Mouse (Mus musculus) thymus, postnatal 0 days (tissue): ENCODE measurements at regions not wholly inside any gene's neighbourhood (a gene's known extent, or its start where the extent isn't known, plus 50 kb on each side); places are given as distances from the start of the nearest gene placed in this dataset.

Source experiments
- DNase-seq: peaks from one replicate; pipeline ENCODE4 v3.0.0-alpha.2; 2015; ENCODE audit warnings: low spot score

DNA sequence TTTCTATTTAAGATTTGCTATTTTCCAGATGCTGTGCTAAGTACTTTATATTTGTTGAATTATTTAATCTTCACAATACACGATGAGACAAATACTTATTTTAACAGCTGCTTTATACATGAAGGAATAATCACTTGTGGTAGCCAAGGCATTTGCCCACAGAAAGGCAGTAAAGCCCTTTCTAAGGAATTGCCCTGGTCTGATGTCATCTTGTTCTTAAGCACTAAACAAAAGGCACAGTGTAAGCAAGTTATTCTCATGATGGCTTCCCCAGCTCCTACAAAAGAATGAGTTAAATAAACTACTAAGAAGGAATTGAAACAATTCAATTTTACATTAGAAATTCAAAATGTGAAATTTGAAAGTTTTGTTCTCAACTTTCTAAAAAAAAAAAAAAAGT is 358.8 kb downstream of the Cenpc1 start:
- DNase-seq: no peak

DNA sequence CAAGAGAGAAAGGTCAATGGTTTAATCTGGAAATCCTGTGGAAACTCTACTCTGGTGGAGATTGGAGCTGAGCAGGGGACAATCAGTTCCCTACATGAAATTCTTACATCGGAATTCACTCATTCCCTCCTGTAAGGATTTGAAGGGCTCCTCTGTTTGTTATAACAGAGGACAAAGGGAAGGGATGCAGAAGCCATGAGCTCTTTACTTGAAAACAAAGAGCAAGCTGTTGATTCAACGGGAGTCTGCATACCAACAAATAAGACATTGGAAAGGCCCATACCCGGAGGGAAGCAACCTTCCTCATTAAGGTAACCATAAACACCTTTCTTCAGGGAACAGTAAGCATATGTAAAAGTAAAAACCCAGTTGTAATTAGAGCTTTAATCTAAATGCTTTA is 359.3 kb downstream of the Cenpc1 start:
- DNase-seq: no peak

DNA sequence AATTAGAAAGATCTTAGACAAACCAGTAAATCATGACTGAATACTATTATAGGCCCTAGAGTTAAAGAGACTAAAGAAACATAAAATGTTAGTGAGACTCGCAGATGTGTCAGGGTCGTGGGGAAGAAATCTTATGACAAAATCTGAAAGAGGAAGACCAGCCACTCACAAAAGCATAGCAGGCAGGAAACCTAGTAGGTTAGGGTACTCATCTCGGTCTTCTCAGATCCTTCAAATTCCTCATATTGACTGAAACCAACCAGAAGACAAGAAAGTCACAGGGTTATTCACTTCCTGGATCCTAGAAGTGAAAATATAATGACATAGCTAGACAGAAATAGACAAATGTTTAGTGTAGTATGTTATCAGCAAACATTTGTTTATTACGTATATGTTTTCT is 387.5 kb downstream of the Cenpc1 start:
- DNase-seq: no peak

DNA sequence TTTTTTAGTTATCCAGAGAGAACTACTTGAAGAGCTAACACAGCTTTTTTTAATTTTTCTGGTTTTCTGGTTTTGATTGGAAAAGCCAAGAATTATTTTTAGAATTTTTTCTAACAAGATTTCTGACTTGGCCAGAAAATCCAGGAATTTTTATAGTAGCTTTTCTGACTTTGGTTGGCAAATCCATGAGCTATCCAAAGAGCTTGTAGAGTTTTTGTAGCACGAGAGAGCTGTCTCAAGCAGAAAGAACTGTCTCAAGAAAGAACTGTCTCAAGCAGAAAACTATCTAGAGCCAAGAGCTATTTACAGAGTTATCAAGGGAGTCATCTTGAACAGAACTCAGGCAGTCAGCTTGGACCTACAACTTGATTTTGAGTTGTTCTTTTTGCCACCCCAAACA is 394.3 kb downstream of the Cenpc1 start:
- DNase-seq: no peak

DNA sequence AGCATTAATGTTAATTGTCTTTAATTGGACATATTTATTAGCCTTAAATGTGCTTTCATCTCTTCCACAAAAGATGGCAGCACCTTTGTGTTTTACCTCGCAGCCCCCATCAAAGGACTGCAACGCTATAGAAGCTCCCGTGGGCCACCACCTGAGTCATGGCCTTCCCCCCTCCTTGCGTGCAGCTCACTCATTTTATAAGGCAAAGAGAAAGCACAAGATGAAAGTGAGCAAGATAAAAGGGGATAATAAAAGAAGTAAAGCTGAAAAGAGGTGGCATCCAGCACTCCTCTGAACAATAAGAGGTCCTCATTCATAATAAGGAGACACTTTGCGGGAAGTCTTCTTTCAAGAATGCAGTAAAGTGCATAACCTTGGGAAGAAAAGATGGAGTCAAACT is 403.9 kb downstream of the Cenpc1 start:
- no peak for DNase-seq

DNA sequence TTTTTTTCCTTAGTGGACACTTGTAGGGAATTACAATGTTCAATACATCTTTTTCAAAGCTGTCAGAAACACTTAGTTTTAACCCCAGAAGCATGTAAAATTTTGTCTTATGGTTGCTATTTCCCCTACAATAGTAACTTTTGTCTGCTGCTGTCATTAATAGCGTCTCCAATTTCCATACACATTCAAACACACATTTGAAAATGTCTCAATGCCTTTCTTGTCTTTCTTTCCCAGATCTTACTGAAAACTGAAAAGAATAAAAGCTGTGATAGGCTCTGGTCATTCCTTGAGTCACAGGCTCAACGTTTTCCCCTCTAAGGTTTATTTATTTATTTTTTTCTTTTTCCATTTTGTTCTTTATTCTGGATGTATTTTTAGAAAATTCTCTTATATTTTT is 444.3 kb downstream of the Cenpc1 start:
- DNase-seq: no peak

DNA sequence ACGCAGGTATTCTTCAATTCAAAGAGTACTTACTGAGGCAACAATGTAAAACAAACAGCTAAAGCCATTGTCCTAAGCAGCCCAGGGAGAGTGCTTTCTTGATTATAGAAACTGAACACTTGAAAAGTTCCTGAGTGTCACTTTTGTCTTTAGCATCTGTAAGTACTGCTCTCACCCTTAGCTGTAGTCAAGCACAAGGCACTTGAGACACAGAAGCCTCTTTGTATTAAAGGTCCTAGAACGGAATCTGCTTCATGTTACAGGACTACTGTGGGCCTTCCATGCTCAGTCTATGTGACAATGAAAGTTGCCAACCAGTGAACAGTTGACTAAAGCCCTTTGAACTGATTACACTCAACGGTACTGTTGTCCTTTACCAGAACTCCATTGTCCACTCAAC is 450.6 kb downstream of the Cenpc1 start:
- no peak for DNase-seq

DNA sequence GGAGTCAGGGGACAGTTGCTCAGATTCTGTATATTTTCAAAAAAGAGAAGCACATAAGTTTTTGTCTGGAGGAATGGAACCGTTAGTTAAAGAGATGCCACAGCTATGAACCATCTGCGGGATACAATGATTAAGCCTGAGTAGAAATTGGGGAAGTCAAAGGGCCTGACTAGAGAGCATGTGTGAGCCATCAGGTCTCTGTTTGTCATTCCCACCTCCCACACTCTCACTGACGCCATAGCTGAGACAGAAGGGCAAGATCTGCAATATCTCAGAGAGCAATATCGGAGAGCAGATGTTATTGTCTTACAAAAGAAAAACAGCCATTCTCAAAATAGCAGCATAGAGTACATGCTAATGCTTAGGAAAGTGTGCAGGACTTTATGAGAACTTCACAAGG is 452.8 kb downstream of the Cenpc1 start:
- DNase-seq: no peak

DNA sequence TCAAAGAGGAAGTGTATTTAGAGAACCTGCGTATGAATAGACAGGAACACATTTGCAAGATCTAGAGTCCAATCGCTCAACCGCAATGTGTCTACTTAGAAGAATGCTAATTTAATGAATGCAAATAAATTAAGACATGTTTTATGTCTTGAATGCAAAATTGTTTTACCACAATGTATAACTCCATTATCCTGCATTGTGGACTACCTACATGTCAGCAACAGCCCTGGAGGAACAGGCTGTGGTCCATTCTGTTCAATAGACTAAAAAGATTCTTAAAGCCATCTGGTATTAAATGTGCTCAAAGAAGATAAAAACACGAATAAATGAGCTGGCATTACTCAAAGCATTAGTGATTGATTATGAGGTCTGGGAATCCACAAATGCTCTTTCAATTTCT is 456.3 kb downstream of the Cenpc1 start:
- DNase-seq: no peak

DNA sequence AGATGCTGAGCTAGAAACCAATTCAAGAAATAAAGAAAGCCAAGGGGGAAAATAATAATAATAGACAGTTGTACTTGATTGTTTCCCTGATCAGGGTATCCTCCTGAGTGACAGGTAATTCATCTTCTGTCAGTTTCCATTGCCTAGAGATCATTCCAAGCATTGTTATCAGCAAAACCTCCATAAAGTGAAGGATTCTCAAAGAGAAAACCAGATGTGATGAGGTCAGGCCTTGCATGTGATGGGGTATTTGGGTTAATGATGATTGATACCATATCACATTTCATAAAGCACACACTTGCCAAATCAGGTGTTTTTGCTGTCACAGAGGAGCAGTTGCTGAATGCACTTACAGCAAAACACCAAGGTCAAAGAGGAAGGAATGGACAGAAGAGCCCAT is 467.2 kb downstream of the Cenpc1 start:
- DNase-seq: no peak

DNA sequence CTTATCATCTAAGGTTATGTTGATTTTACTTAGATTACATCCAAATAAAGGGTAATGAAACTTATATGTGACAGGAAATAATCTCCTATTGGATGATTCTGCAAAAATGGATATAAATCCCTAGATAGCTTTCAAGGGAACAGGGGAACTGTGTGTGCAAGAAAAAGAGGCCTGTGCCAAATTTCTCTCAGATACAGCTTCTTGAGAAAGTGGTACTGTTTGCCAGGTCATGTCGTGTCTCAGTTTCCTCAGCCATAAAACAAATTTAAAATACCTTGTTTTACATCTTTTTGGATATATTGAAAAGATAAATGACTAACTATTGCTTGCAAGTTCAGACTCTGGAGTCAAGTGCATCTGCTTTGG is 470.3 kb downstream of the Cenpc1 start:
- DNase-seq: no peak

DNA sequence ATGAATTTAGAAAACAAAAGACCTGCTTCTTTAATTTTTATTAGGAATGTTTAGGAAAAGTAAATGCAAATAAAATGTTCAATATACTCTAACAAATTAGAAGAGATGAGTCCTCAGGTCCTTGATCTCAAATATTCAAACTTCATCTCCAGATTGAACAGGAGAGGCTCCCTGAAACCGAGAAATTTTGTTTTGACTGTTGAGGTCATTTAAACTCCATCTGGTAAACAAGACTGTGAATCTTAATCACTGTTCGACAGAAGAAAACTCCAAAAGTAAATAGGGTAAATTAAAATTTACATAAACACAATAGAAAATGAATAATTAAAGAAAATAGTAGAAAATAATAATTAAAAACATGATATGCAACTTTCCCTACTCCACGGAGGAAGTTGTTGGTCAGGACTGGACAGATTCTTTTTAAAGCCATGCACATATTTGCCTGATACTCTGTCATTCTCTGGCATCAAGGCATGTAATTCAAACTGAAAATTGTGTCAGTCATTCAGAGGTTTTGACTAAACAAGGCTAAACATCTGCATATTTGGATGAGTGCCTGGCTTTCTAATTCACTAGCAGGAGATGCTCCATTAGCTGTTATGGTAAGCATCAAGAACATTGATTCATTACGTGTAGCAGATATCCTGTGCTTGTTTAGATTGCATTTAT is 470.8 kb downstream of the Cenpc1 start:
- no peak for DNase-seq

DNA sequence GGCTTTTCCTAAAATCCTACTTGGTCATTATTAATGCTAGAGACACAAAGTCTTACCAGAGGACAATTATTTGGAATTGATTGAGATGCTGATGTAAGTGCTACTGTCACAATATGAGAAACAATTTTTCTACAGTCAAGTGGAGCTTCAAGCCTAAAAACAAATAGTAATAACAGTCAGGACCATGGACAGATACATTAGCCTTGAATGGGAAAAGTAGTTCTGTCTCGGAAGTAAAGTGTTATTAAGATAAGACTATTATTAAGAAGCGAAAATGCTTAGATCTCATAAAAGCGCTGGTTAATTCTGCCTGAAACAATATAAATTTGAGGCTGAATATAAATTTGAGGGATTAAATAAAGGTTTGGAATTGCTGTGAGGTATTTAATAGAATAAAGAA is 473.1 kb downstream of the Cenpc1 start:
- no peak for DNase-seq

DNA sequence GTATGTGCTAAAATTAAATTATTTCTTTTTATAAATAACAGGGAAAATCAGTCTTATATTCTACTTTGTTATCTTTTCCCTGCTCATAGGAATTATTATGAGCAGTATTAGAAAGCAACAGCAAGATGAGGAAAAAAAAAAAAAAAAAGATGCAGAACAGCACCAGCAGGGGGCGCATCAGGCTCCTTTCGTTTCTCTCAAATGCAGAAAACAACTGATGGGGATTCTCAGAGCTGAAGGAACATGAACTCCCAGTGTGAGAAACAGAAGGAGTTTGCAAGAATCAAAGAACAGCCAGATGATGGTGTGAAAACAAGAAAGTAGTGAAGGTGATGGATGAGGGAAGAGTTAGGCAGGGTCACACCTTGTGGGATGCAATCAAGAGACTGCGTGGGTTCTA is 478.7 kb downstream of the Cenpc1 start:
- DNase-seq: no peak

DNA sequence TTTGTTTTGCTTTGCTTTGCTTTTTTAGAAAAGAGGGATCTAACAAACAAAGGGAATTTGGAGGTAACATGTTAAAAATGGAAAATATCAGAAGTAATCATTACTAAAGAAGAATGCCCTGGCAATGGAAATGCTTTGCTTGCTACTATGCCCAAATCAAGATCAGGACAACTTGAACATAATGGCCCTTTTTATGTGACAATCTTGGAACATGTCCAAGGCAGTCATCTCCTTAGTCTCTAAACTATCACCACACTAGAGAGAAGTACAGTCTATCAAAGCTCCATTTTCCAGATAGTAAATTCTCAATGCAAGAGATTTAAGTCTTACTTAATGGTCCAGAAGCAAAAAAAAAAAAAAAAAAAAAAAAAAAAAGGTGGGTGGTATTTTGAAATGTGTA is 492.9 kb downstream of the Cenpc1 start:
- DNase-seq: no peak

DNA sequence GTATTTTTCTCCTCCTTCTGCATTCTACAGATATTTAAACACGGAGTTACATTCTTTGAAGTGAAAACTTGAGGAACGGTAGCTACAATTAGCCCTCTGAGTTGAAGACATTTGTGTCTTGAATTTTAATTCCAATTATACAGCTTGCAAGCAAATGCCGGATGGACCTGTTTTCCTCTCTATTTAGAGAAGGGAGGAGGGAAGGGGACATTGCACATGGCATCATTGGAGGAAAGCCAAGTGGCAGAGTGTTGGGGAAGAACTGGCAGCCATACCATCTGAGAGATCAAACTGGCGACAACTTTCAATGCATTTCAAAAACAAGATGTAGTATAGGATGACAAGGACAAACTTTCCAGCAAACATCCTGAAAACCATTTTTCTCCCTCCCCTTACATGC is 493.4 kb downstream of the Cenpc1 start:
- no peak for DNase-seq

DNA sequence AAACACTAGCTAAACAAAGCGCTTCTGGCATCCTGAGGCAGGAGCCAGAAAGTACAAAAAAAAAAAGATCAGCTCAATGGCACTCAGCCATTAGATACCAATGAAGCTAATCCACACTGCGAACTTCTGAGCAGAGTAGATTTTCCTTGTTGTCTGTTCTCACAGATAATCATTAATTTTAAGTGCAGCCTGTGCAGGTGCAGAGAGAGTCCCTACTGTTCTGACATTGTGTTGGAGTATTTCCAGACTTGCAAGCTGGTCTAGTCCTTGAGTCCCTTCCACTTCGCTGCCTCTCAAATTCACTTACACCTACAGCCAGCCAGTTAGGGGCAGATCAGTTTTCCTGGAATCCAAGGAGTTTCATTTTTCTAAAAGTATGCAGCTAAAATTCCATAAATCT is 494.0 kb downstream of the Cenpc1 start:
- no peak for DNase-seq

DNA sequence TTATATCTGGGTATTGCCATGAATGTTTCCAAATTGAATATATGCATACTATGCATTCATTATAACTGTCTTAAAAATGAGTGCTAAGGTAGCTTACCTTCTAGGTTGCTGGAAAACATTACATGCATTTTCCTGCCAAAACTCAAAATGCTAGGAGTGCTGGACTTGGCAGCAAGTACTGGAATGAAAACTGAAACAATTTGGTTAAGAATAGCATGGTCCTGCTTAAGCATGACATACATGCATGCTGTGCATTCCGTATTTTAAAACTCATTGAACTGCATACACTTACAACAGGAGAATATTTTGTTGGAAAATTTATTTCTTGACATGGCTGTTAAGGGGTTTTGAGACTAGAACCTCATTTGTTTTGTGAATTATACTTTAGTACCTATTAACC is 529.1 kb downstream of the Cenpc1 start:
- DNase-seq: no peak

DNA sequence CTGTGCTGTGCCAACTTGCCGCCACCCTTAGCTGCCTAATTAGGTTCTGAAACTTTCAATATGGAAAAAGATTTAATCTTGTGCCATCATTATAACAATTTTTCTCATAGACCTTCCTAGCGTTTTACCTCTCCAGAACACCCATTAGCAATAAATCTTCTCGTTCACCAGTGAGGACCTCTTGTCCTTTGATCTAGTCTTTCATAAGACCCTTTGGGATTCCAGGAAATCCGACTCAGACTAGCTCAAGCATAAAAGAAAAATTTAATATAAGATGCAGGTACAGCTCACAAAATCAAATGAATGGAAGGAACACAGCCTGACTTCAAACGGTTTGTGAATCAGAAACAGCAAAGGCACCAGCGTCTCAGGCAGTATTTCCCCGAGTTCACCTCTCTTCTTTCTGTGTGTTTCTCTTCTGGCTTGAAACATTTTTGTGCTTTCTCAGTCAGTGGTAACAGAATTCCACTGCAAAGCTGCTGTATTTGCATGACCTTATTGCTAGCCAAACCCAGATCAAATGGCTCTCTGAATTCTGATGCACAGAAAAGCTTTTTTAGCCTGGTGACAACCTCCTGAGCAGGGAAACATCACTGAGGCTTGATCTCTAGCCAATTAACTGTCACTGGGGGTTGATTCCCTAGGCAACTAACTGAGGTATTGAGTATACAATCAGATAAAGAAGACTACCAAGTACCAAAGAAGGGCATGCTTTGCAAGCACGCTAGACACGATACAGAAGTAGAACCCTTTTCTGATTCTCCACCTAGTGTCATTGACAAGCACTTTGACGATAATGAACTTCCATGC is 539.8 kb downstream of the Cenpc1 start:
- no peak for DNase-seq

DNA sequence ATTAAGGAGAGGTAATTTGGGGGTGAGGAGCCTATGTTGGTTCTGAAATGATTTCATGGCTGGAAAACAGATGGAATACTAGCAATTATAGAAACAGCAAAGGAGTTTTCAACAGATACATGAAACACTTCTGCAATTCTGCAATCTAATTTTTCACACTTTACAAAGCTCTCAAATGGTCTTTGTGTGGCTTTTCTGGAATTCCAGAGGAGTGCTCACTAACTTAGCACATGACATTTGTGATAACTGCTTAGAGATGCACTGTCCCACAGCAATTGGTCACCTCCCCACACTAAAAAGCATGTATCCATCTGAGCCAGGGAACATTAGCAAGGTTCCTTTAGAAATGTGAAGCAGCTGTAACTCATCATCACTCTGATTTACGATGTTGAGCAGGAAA is 560.1 kb downstream of the Cenpc1 start:
- DNase-seq: no peak

DNA sequence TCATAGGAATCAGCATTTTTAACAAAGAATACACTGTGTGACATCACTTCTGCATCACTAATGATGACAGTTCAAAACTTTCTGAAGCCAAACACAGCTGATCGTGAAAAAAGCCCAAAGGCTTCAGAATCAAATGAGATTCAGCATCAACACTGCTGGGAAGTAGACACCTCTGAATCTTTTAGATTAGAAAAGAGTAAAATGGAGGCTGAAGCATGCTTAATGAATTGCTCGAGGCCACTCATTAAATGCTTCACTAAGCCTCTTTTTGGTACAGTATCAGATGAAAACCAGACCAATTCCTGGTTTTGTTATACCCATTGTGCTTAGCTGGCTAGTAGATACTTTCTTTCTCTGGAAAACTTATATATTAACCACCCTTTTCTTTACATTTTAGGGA is 568.1 kb downstream of the Cenpc1 start:
- no peak for DNase-seq

DNA sequence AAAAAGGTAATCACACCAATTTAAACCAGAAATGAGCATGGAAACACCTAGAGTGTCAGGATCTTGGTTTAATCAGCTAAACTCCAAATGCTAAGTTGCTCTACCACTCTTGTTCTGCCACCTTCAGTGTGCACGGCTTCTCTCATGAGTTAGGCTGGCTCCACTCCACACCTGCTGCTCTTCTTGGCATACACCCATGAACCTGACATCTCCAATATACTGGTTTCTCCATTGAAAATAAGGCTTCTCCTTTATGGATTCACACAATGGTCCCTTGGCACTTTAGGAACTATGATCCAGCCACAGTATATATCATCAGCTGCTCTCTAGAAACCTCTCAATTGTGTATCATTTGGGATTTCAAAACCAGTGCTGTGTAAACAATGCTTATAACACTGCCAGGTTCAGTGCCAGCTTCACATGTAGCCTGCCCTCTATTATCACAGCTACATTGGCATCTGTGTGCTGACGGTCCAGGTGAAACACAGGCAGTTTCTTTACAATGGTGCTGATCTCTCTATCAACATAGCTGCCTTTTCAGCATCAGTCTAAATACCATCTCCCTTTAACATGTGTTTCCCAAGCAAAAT is 579.6 kb downstream of the Cenpc1 start:
- no peak for DNase-seq

DNA sequence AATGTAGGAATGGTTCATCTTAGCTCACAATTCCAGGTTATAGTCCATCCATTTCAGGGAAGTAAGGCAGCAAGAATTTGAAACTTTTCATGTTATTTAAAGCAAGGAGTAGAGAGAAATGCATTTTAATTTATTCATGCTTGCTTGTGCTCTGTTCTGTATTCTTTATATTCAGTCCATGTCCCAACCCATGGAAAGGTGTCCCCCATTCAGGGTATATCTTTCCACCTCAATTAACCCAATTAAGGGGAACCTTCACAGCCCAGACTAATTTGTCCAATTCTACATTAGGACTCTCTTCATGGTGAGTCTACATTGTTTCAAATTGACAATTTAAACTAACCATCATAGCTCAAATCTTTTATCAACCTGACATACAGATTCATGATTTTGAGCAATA is 580.2 kb downstream of the Cenpc1 start:
- no peak for DNase-seq
